Mouse (Mus musculus) C2C12 (cell line): ENCODE measurements at regions not wholly inside any gene's neighbourhood (a gene's known extent, or its start where the extent isn't known, plus 50 kb on each side); places are given as distances from the start of the nearest gene placed in this dataset.

Source experiments
- CTCF ChIP-seq: IDR thresholded peaks from one replicate; pipeline ENCODE4 v1.5.1; 2011; ENCODE audit not compliant: control insufficient read depth, insufficient read depth, insufficient read length
- MYOD1 ChIP-seq: IDR thresholded peaks from one replicate; pipeline ENCODE4 v1.6.1; 2011; ENCODE audit warnings: low read depth; ENCODE audit not compliant: control insufficient read depth, insufficient read length

DNA sequence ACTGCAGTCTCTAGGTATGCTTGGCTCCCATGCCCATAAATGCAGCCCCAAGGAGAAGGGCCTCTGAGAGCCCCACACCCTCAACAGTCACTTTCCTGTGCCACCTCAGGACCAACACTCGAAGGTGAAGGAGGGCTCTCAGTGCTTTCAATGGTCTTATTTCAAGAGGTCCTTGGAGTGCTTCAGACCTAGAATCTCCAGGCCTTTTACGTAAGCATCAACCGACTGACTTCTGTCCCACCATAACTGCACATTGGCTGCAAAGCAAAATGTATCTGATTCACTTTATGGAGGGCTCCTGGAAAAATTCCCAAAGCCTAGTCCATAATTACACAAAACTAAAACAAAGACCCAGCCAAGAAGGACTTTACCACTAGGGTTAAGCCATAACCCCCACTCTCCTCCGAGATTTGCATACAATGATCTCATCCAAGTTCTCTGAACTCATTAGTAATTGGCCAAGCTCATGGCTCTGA lies 605.4 kb upstream of the Nr5a2 start:
- no peak for TF ChIP-seq CTCF
- no peak for TF ChIP-seq MYOD1
